In genomic region chr11:44161734-44162418, GRCm38 (mm10) we compare ENCODE assay signal across 22 mouse cellular contexts.
DNase-seq lines count a peak whose midpoint lies in the region; ATAC-seq and TF ChIP-seq lines count a peak whose summit lies in the region.
"Had no signal": no experiment of that assay in that cellular context is flagged by ENCODE, and none has a peak within 500 bp of the region (broad histone marks: within the 10 kb centered on the region; RNA-seq: fewer than 3 reads in every experiment).

No protein-coding gene starts in this region.

- ATAC-seq in heart, embryonic 11.5 days (replicated peaks; ENCODE audit: insufficient number of reproducible peaks, low FRiP score, low TSS enrichment): no peak
- ATAC-seq in lung, embryonic 15.5 days (ENCODE audit: borderline replicate concordance, extremely low read depth, low FRiP score, low TSS enrichment): peak; percentile 57; the same call in 1 of the 2 replicates
- ATAC-seq in stomach, embryonic 15.5 days (ENCODE audit: insufficient read depth, low FRiP score, low read depth): peak; percentile 14; the same call in 1 of the 2 replicates
- ATAC-seq in stomach, postnatal 0 days (ENCODE audit: low FRiP score, low TSS enrichment): no peak
- ATAC-seq: CD4-positive, CD25-positive, alpha-beta regulatory T cell, adult 4 months; forebrain, embryonic 14.5 days; forebrain, postnatal 0 days; hindbrain, embryonic 16.5 days; inflammation-experienced regulatory T-cells, adult 6 months had no signal

- no peak overlapping the region for H3K4me3 ChIP-seq in heart, embryonic 10.5 days
- H3K4me3 ChIP-seq in heart, embryonic 11.5 days (ENCODE audit: low read depth, low read length): no peak overlapping the region
- no peak overlapping the region for H3K4me3 ChIP-seq in lung, embryonic 15.5 days
- no peak overlapping the region for H3K4me3 ChIP-seq in stomach, embryonic 15.5 days (replicated peaks)
- H3K4me3 ChIP-seq in stomach, postnatal 0 days (ENCODE audit: low read depth, low read length): no peak overlapping the region
- H3K4me3 ChIP-seq: embryonic facial prominence, embryonic 12.5 days; embryonic facial prominence, embryonic 15.5 days; hindbrain, embryonic 13.5 days had no signal

- no peaks in the 10 kb centered on the region for H3K27me3 ChIP-seq in heart, embryonic 10.5 days (ENCODE audit: insufficient read depth, poor library complexity, severe bottlenecking)
- H3K27me3 ChIP-seq in heart, embryonic 11.5 days (ENCODE audit: control insufficient read depth, insufficient read depth, low read length): no peaks in the 10 kb centered on the region
- no peaks in the 10 kb centered on the region for H3K27me3 ChIP-seq in lung, embryonic 15.5 days
- no peaks in the 10 kb centered on the region for H3K27me3 ChIP-seq in stomach, embryonic 15.5 days (replicated peaks)
- no peaks in the 10 kb centered on the region for H3K27me3 ChIP-seq in stomach, postnatal 0 days (ENCODE audit: control insufficient read depth, insufficient read depth, low read length)
- H3K27me3 ChIP-seq: embryonic facial prominence, embryonic 12.5 days; embryonic facial prominence, embryonic 15.5 days; hindbrain, embryonic 13.5 days had no signal

- H3K9ac ChIP-seq in heart, embryonic 11.5 days (ENCODE audit: low read depth, low read length): no peak overlapping the region
- H3K9ac ChIP-seq in lung, embryonic 15.5 days: no peak overlapping the region
- H3K9ac ChIP-seq in stomach, embryonic 15.5 days: no peak overlapping the region
- H3K9ac ChIP-seq in stomach, postnatal 0 days (ENCODE audit: low read length): no peak overlapping the region
- H3K9ac ChIP-seq: embryonic facial prominence, embryonic 12.5 days; embryonic facial prominence, embryonic 15.5 days; forebrain, postnatal 0 days; hindbrain, embryonic 13.5 days had no signal

- TF ChIP-seq CTCF in stomach, postnatal 0 days (IDR thresholded peaks at IDR 0.05; ENCODE audit: low read depth): no peak

- no peak overlapping the region for H3K4me2 ChIP-seq in heart, embryonic 11.5 days
- no peak overlapping the region for H3K4me2 ChIP-seq in lung, embryonic 15.5 days
- no peak overlapping the region for H3K4me2 ChIP-seq in stomach, embryonic 15.5 days
- no peak overlapping the region for H3K4me2 ChIP-seq in stomach, postnatal 0 days (replicated peaks; ENCODE audit: low read depth)
- H3K4me2 ChIP-seq: embryonic facial prominence, embryonic 12.5 days; embryonic facial prominence, embryonic 15.5 days; hindbrain, embryonic 13.5 days had no signal

- no peaks in the 10 kb centered on the region for H3K9me3 ChIP-seq in heart, embryonic 10.5 days
- no peaks in the 10 kb centered on the region for H3K9me3 ChIP-seq in heart, embryonic 11.5 days (replicated peaks; ENCODE audit: control insufficient read depth, low read length)
- no peaks in the 10 kb centered on the region for H3K9me3 ChIP-seq in lung, embryonic 15.5 days
- H3K9me3 ChIP-seq in stomach, embryonic 15.5 days: no peaks in the 10 kb centered on the region
- no peaks in the 10 kb centered on the region for H3K9me3 ChIP-seq in stomach, postnatal 0 days (ENCODE audit: control insufficient read depth, low read length)
- H3K9me3 ChIP-seq: embryonic facial prominence, embryonic 12.5 days; embryonic facial prominence, embryonic 15.5 days; hindbrain, embryonic 13.5 days had no signal

- WGBS in heart, embryonic 10.5 days: 78% methylated on average over 7 of the region's 7 CpGs
- 77% methylated on average over 7 of the region's 7 CpGs for WGBS in heart, embryonic 11.5 days (ENCODE audit: insufficient replicate concordance)
- 47% methylated on average over 7 of the region's 7 CpGs for WGBS in lung, embryonic 15.5 days
- 57% methylated on average over 7 of the region's 7 CpGs for WGBS in stomach, embryonic 15.5 days
- WGBS in stomach, postnatal 0 days: 64% methylated on average over 7 of the region's 7 CpGs

- no peak for TF ChIP-seq EP300 in stomach, postnatal 0 days (optimal IDR thresholded peaks at IDR 0.05)

- no peaks in the 10 kb centered on the region for H3K36me3 ChIP-seq in heart, embryonic 10.5 days
- no peaks in the 10 kb centered on the region for H3K36me3 ChIP-seq in heart, embryonic 11.5 days (ENCODE audit: control insufficient read depth, insufficient read depth, low read length)
- no peaks in the 10 kb centered on the region for H3K36me3 ChIP-seq in lung, embryonic 15.5 days
- H3K36me3 ChIP-seq in stomach, embryonic 15.5 days: no peaks in the 10 kb centered on the region
- no peaks in the 10 kb centered on the region for H3K36me3 ChIP-seq in stomach, postnatal 0 days (ENCODE audit: control insufficient read depth, insufficient read depth, low read length)
- H3K36me3 ChIP-seq: embryonic facial prominence, embryonic 12.5 days; embryonic facial prominence, embryonic 15.5 days; hindbrain, embryonic 13.5 days had no signal

- peak; percentile 46 for DNase-seq in heart, embryonic 10.5 days (ENCODE audit: low spot score)
- DNase-seq in lung, postnatal 25 days (ENCODE audit: low spot score): no peak
- DNase-seq in stomach, postnatal 0 days (ENCODE audit: low spot score): no peak
- DNase-seq: adrenal gland, adult 2 months; adrenal gland, postnatal 14 days; cerebellum, adult 11 months; cerebellum, adult 2 months; cerebellum, adult 9-11 months; cerebellum, postnatal 25 days; forebrain, postnatal 0 days; gastrocnemius, postnatal 10 days; gastrocnemius, postnatal 36 days had no signal

- H3K27ac ChIP-seq in heart, embryonic 10.5 days: no peak overlapping the region
- H3K27ac ChIP-seq in heart, embryonic 11.5 days (ENCODE audit: low read depth, low read length): no peak overlapping the region
- H3K27ac ChIP-seq in lung, embryonic 15.5 days: peak overlapping the region; percentile 45; the same call in 1 of the 2 replicates
- no peak overlapping the region for H3K27ac ChIP-seq in stomach, embryonic 15.5 days
- no peak overlapping the region for H3K27ac ChIP-seq in stomach, postnatal 0 days (replicated peaks)
- H3K27ac ChIP-seq: embryonic facial prominence, embryonic 12.5 days; embryonic facial prominence, embryonic 15.5 days; hindbrain, embryonic 13.5 days had no signal

- peaks cover 3% of the 10 kb centered on the region; the same call in 1 of the 2 replicates for H3K4me1 ChIP-seq in heart, embryonic 10.5 days
- H3K4me1 ChIP-seq in heart, embryonic 11.5 days (ENCODE audit: control insufficient read depth, insufficient read depth, low read length): 0 out of 2 replicates have a peak, but pooled peaks cover 3% of the 10 kb centered on the region
- peaks cover 26% of the 10 kb centered on the region; the same call in 1 of the 2 replicates for H3K4me1 ChIP-seq in lung, embryonic 15.5 days
- H3K4me1 ChIP-seq in stomach, embryonic 15.5 days: no peaks in the 10 kb centered on the region
- no peaks in the 10 kb centered on the region for H3K4me1 ChIP-seq in stomach, postnatal 0 days (replicated peaks; ENCODE audit: control insufficient read depth, insufficient read depth)
- H3K4me1 ChIP-seq: embryonic facial prominence, embryonic 12.5 days; embryonic facial prominence, embryonic 15.5 days; hindbrain, embryonic 13.5 days had no signal

Comparison
In these comparisons a context has a peak if more than half of its experiments do, and no peak if none do; other contexts are left out.
1. ATAC-seq: peak in lung, embryonic 15.5 days (single experiment) and stomach, embryonic 15.5 days (single experiment); none in heart, embryonic 11.5 days (single experiment) and stomach, postnatal 0 days (single experiment).